Comparison of ENCODE assay signal across 20 mouse cellular contexts in the genomic region with DNA sequence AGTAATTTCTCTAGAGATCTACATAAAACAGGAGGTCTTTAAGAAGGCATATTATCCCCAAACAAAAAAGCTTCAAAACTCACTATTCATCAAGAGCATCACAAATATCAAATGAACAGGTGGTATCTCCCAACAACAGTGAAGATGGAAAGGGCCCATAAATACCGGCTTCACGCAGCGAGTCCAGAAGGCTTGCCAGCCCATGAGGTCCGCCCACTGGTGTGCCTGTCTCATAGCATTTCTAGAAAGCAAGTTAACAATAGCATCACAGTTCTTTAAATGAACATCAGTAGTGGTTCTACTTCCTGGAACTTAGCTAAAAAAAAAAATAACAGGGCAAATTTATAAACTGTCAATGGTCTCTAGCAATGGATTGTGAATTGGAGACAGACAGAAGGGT. TPM values are rescaled to one million over a fixed set of nuclear protein-coding genes. Genes with fewer than 3 reads are reported as not detected.
DNase-seq lines count a peak whose midpoint lies in the region; ATAC-seq and TF ChIP-seq lines count a peak whose summit lies in the region.
"Had no signal": no experiment of that assay in that cellular context is flagged by ENCODE, and none has a peak within 500 bp of the region (broad histone marks: within the 10 kb centered on the region; RNA-seq: fewer than 3 reads in every experiment).

No protein-coding gene starts in this region.

- intact Hi-C loops in left cerebral cortex, postnatal 14 days (cut with DNase I), result no loop called here

- H3K4me1 ChIP-seq in intestine, postnatal 0 days (replicated peaks; ENCODE audit: control insufficient read depth, insufficient read depth, low read length), result no peaks in the 10 kb centered on the region
- H3K4me1 ChIP-seq: midbrain, embryonic 12.5 days had no signal

- H3K4me2 ChIP-seq in intestine, postnatal 0 days (replicated peaks; ENCODE audit: low read depth), result no peak overlapping the region
- H3K4me2 ChIP-seq: midbrain, embryonic 12.5 days had no signal

- no peak overlapping the region for H3K27ac ChIP-seq in intestine, postnatal 0 days (ENCODE audit: low read depth, low read length)
- H3K27ac ChIP-seq: kidney, postnatal 0 days; left cerebral cortex, adult 2 months; liver, embryonic 14.5 days; macrophage; midbrain, embryonic 12.5 days; stomach, postnatal 0 days had no signal

- no peak overlapping the region for H3K4me3 ChIP-seq in intestine, postnatal 0 days (ENCODE audit: low read depth, low read length)
- H3K4me3 ChIP-seq: left cerebral cortex, adult 2 months; midbrain, embryonic 12.5 days had no signal

- H3K9me3 ChIP-seq in intestine, postnatal 0 days (ENCODE audit: control insufficient read depth), result no peaks in the 10 kb centered on the region
- H3K9me3 ChIP-seq: midbrain, embryonic 12.5 days had no signal

- H3K27me3 ChIP-seq in intestine, postnatal 0 days (replicated peaks; ENCODE audit: control insufficient read depth, insufficient read depth, low read length), result no peaks in the 10 kb centered on the region
- H3K27me3 ChIP-seq: midbrain, embryonic 12.5 days had no signal

- no peak for DNase-seq in frontal cortex, postnatal 25 days (ENCODE audit: low spot score in 2 of 2)
- DNase-seq in right cerebral cortex, adult 2 months (ENCODE audit: low spot score in 2 of 2), result peak; percentile 56 to 64
- DNase-seq in right cerebral cortex, postnatal 14 days, result no peak
- DNase-seq in left cerebral cortex, postnatal 14 days (ENCODE audit: low spot score in 2 of 2), result peak; percentile 45 to 73
- DNase-seq in spleen, adult 12 weeks (ENCODE audit: low spot score), result no peak
- DNase-seq: cerebellum, adult 9-11 months; embryo, embryonic 11 days; gastrocnemius, postnatal 25 days; kidney, adult 18-20 months; thymus, postnatal 14 days had no signal

- no peaks in the 10 kb centered on the region for H3K36me3 ChIP-seq in intestine, postnatal 0 days (ENCODE audit: control insufficient read depth, insufficient read depth)
- H3K36me3 ChIP-seq: midbrain, embryonic 12.5 days had no signal

- no peak overlapping the region for H3K9ac ChIP-seq in intestine, postnatal 0 days (ENCODE audit: low read depth, low read length)
- H3K9ac ChIP-seq: liver, embryonic 14.5 days; midbrain, embryonic 12.5 days had no signal

- 91% methylated on average over 4 of the region's 4 CpGs for WGBS in intestine, postnatal 0 days

- peak; percentile 89 for ATAC-seq in frontal cortex, adult (ENCODE audit: low TSS enrichment)
- ATAC-seq in activated CD4-positive, CD25-positive, alpha-beta regulatory T cell, adult 4 months, result no peak
- no peak for ATAC-seq in intestine, postnatal 0 days

- no peak for TF ChIP-seq CTCF in intestine, postnatal 0 days (IDR thresholded peaks at IDR 0.05; ENCODE audit: low read depth)

RNA-seq across cellular contexts. Expression of a gene that starts 19.0 kb away (rescaled TPM):
- 1 to 10 TPM; 1.4 to 1.8 TPM for total RNA-seq in left cerebral cortex, postnatal 14 days (2021)
- polyA plus RNA-seq in activated CD4-positive, CD25-positive, alpha-beta regulatory T cell, adult 4 months (2017; shearing (Covaris generic)), result under 1 TPM in 1 of 2 experiments, not detected in 1; 0.30 TPM
- 4.5 and 5.3 TPM in 2 replicates for polyA plus RNA-seq in intestine, postnatal 0 days (2015; fragmentation: Nextera tagmentation; extraction: Ambion mirVana)
- total RNA-seq: hematopoietic stem cell, adult 5-6 weeks had no signal

RNA-seq across cellular contexts. Expression of a gene that starts 33.1 kb away (rescaled TPM):
- 100 to 1,000 TPM; 213 to 219 TPM for total RNA-seq in left cerebral cortex, postnatal 14 days (2021)
- 10 to 100 TPM; 39.0 to 42.5 TPM for polyA plus RNA-seq in activated CD4-positive, CD25-positive, alpha-beta regulatory T cell, adult 4 months (2017; shearing (Covaris generic))
- 801 and 835 TPM in 2 replicates for polyA plus RNA-seq in intestine, postnatal 0 days (2015; fragmentation: Nextera tagmentation; extraction: Ambion mirVana)

Comparison
In these comparisons a context has a peak if more than half of its experiments do, and no peak if none do; other contexts are left out.
1. DNase-seq: peak in right cerebral cortex, adult 2 months (2 of 2) and left cerebral cortex, postnatal 14 days (2 of 2); none in frontal cortex, postnatal 25 days (0 of 2), right cerebral cortex, postnatal 14 days (single experiment) and spleen, adult 12 weeks (single experiment).
2. RNA of a gene that starts 33.1 kb away (polyA plus RNA-seq): 801 to 835 TPM in intestine, postnatal 0 days; 39.0 to 42.5 TPM in activated CD4-positive, CD25-positive, alpha-beta regulatory T cell, adult 4 months; every median in the first group is over 10 times any median in the second.